Mouse (Mus musculus) neural tube, embryonic 15.5 days (tissue): Measurements from ENCODE around the gene Afdn. TPM values are rescaled to one million over a fixed set of nuclear protein-coding genes. Genes with fewer than 3 reads are reported as not detected.
A peak's percentile ranks its signal among the peaks of the same experiment; 100 is the strongest.
"Not testable (repeated sequence)": the region's sequence is repeated elsewhere in the genome, so short reads cannot be mapped to it uniquely, and the experiment has no call there.

Experiments used
- ATAC-seq: fragments of 200-750 bp; cut with Nextera tagmentation; 2 replicates; pipeline ENCODE4 v1.8.0; 2017; ENCODE audit warnings: mild to moderate bottlenecking, moderate TSS enrichment, moderate library complexity; ENCODE audit not compliant: low FRiP score
- H3K27ac ChIP-seq: fragments of 300-500 bp; sonication (generic); replicated peaks from 2 replicates; pipeline ENCODE4 v1.5.1; 2015; ENCODE audit warnings: mild to moderate bottlenecking, inconsistent platforms
- H3K27me3 ChIP-seq: fragments of 300-500 bp; sonication (generic); replicated peaks from 2 replicates; pipeline ENCODE4 v1.6.1; 2015; ENCODE audit warnings: inconsistent platforms
- H3K36me3 ChIP-seq: fragments of 300-500 bp; sonication (generic); 2 replicates; pipeline ENCODE4 v1.6.1; 2015; ENCODE audit warnings: inconsistent platforms
- H3K4me1 ChIP-seq: fragments of 300-500 bp; sonication (generic); 2 replicates; pipeline ENCODE4 v1.6.1; 2015; ENCODE audit warnings: inconsistent platforms
- H3K4me2 ChIP-seq: fragments of 300-500 bp; sonication (generic); 2 replicates; pipeline ENCODE4 v1.6.1; 2015; ENCODE audit warnings: inconsistent platforms, mild to moderate bottlenecking, moderate library complexity
- H3K4me3 ChIP-seq: fragments of 300-500 bp; sonication (generic); replicated peaks from 2 replicates; pipeline ENCODE4 v1.5.1; 2015; ENCODE audit warnings: mild to moderate bottlenecking, inconsistent platforms
- H3K9ac ChIP-seq: fragments of 300-500 bp; sonication (generic); replicated peaks from 2 replicates; pipeline ENCODE4 v1.6.1; 2015; ENCODE audit warnings: mild to moderate bottlenecking, inconsistent platforms
- H3K9me3 ChIP-seq: fragments of 300-500 bp; sonication (generic); replicated peaks from 2 replicates; pipeline ENCODE4 v1.6.1; 2016; ENCODE audit warnings: inconsistent platforms
- WGBS: fragments of 180-500 bp; shearing (Covaris S2); methylation state at CpG from one replicate; pipeline ENCODE4 v1.1.7; 2015; ENCODE audit warnings: mixed read lengths; 5-methylcytosine and 5-hydroxymethylcytosine counted together
- polyA plus RNA-seq: library from polyadenylated mRNA; unstranded; fragments of >200 nt; fragmentation: Nextera tagmentation; extraction: Ambion mirVana; gene quantifications from 2 replicates; pipeline ENCODE4 v1.2.1, GENCODE M21; 2015

Afdn gene
- polyA plus RNA-seq, 1 experiment from 2014 or later = 124 TPM

DNA sequence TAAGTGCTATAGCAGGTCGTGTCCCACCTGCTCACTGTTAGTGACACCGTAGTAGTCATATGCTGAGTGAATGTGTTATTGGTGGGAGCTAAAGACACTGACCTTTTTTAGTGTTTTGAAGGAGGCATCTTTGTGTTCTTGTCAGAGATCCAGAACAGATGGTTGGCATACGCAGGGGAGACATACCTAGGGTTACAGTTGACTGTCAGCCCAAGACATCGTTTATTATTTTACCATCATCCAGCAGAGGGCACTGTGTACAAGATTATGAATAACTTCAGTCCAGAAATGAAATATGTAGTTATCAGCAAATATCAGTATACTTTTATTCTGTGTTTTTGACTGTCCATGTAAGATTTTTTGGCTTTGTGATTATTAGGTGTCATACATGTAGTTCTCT is 75.5 kb downstream of the Afdn start:
- Histone ChIP-seq H3K27me3 (no peaks in the 10 kb centered on the region), H3K4me2 (no peak overlapping the region), H3K4me1 (no peaks in the 10 kb centered on the region), H3K36me3 (peaks cover 28% of the 10 kb centered on the region), H3K9me3 (no peaks in the 10 kb centered on the region), H3K27ac (no peak overlapping the region), H3K9ac (no peak overlapping the region), H3K4me3 (no peak overlapping the region)
- 0 out of 2 replicates have a peak, but pooled peaks have one; percentile 28 for ATAC-seq
- 82% methylated on average over 4 of the region's 4 CpGs for WGBS

DNA sequence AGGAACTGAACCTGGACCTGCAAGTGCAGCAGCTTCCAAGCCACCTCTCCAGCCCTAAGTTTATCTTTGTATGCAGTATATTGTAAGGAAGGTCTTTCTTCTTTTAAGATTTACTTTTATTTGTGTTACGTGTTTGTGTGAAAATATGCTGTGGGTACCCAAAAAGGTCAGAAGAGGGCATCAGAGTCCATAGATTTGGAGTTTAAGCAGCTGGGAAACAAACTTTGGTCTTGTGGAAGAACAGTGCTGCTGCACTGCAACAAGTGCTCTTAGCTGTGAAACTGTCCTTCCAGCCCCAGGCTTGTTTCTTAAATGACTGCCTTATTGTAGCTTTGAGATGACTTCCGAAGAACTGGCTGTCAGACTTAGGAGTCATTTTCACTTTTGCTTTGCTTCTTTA is 89.8 kb downstream of the Afdn start:
- H3K4me1 ChIP-seq = no peaks in the 10 kb centered on the region
- H3K4me3 ChIP-seq = no peak overlapping the region
- peaks cover 54% of the 10 kb centered on the region for H3K36me3 ChIP-seq
- ATAC-seq = no peak
- H3K27ac ChIP-seq = no peak overlapping the region
- no peaks in the 10 kb centered on the region for H3K9me3 ChIP-seq
- H3K9ac ChIP-seq = no peak overlapping the region
- no peak overlapping the region for H3K4me2 ChIP-seq
- WGBS = 94% methylated on average over 2 of the region's 2 CpGs
- H3K27me3 ChIP-seq = no peaks in the 10 kb centered on the region

DNA sequence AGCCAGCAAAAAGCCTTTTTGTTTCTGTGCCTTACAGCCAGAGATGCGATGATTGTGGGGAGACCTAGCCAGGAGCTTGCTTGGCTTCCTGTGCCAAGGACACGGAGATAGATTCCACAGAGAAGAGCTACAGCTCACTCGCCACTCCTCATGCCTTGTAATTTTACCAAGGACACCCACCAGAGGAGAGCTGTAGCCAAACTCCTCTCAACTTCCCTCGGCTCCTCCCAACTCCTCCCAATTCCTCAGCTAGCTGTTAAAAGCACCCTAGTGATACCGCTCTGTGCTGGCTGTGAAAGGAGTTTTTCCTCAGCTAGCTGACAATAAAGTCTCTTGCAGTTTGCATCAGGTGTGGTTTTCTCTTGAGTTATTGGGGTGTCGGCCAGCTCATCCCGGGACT is 93.5 kb downstream of the Afdn start:
- 0 out of 2 replicates have a peak overlapping the region, but pooled peaks have one; percentile 18 for H3K27ac ChIP-seq
- 74% methylated on average over 7 of the region's 7 CpGs for WGBS
- not testable (repeated sequence) for H3K9ac ChIP-seq, H3K9me3 ChIP-seq, ATAC-seq, H3K4me3 ChIP-seq, H3K4me2 ChIP-seq, H3K27me3 ChIP-seq, H3K4me1 ChIP-seq
- H3K36me3 ChIP-seq = peaks cover 63% of the 10 kb centered on the region

DNA sequence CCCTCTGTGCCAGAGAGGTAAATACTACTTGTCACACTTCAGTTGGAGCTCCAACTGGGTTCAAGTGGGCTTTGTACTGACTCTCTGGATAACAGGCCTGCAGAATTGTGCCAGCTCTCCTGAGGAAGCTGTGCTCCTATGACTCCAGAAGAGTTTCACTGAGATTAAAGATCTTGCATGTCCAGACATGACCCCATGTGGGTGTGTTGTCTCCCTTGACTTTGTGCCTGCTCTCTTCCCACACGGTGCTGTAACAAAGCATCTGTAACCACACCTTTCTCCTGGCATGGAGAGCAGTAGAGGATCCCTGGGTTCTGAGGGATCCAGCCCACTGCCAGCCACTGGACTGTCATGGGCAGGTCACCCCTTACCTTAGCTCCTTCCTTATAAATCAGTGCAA is 95.1 kb downstream of the Afdn start:
- Histone ChIP-seq H3K4me2 (no peak overlapping the region), H3K27me3 (no peaks in the 10 kb centered on the region), H3K9ac (no peak overlapping the region), H3K9me3 (no peaks in the 10 kb centered on the region), H3K27ac (no peak overlapping the region), H3K4me1 (no peaks in the 10 kb centered on the region), H3K36me3 (peaks cover 64% of the 10 kb centered on the region), H3K4me3 (no peak overlapping the region)
- WGBS = 89% methylated on average over 1 of the region's 1 CpGs
- ATAC-seq = no peak

DNA sequence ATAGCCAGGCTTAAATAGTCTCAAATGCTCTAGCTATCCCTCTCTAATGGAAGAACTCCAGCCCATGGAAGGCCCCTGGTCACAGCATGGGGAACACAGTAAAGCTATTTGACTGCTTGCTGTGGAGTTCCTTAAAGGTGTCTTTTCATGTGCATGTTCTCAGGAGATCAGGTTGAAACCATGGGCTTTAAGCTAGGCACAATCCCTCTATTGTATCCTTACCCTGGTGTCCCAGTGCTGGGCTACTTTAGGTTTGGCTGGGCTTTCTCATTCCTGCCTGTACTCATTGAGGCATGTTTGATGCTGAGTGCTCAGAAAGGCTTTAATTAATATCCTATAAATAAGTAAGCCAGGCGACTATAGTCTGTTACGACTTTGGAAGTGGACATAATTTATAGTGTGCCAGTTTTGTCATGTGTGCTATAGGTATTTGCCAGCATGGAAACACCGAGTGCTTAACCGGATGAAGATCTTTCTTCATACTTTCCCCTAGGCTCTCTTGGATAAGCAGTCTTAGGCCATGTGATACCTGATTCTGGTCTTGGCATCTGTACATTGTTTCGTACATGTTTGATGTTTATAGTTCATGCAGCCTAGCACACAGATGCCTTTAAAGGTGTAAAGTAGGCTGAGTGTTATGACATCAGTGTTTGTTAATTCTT is 96.2 kb downstream of the Afdn start:
- no peaks in the 10 kb centered on the region for H3K9me3 ChIP-seq
- no peak overlapping the region for H3K4me3 ChIP-seq
- H3K27me3 ChIP-seq = no peaks in the 10 kb centered on the region
- no peaks in the 10 kb centered on the region for H3K4me1 ChIP-seq
- H3K27ac ChIP-seq = no peak overlapping the region
- no peak overlapping the region for H3K4me2 ChIP-seq
- no peak for ATAC-seq
- H3K36me3 ChIP-seq = peaks cover 64% of the 10 kb centered on the region
- 83% methylated on average over 5 of the region's 5 CpGs for whole genome bisulfite sequencing
- H3K9ac ChIP-seq = no peak overlapping the region

DNA sequence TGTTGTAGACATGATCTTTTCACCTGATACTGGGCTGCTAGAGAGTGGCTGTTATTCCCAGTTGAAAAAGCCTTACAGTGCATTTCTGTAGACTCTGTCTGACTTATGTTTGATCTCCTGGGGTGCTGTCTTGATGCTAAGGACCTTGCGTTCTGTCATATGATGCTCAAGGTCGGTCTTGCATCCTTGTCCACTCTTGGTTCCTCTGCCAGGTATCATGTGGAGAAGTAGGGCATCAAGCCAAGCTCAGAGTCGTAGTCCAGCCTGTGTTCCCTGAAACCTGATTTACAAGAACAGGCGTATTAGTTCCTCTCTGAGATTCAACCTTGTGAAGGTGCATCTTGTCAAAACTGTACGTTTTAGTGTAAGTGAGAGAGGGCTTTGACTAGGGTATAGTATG is 105.0 kb downstream of the Afdn start:
- H3K9ac ChIP-seq = no peak overlapping the region
- ATAC-seq = no peak
- no peak overlapping the region for H3K27ac ChIP-seq
- H3K9me3 ChIP-seq = no peaks in the 10 kb centered on the region
- H3K4me3 ChIP-seq = no peak overlapping the region
- peaks cover 44% of the 10 kb centered on the region for H3K36me3 ChIP-seq
- H3K27me3 ChIP-seq = no peaks in the 10 kb centered on the region
- no peaks in the 10 kb centered on the region for H3K4me1 ChIP-seq
- no peak overlapping the region for H3K4me2 ChIP-seq
- 88% methylated on average over 5 of the region's 5 CpGs for WGBS

DNA sequence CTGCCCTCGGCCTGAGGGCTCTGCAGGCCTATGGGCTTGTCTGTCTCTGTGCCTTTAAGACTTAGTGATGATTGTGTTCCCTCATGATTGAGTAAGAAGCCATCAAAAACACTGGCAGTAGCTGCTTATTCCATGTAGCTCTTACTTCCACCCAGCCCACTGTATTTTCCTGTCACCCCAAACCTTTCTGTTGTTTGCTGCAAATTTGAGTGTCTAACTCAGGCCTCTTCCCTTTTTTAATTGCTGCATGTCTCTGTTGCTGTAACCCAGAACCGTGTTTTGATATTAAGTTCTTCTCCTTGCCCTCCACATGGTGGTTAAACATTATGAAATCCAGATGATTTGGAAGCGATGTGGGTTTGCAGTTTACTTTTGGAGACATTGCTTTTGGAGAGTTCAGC is 106.6 kb downstream of the Afdn start:
- H3K9ac ChIP-seq = no peak overlapping the region
- H3K9me3 ChIP-seq = no peaks in the 10 kb centered on the region
- no peak overlapping the region for H3K4me2 ChIP-seq
- 91% methylated on average over 3 of the region's 3 CpGs for WGBS
- no peaks in the 10 kb centered on the region for H3K4me1 ChIP-seq
- no peak for ATAC-seq
- no peak overlapping the region for H3K4me3 ChIP-seq
- H3K36me3 ChIP-seq = peaks cover 39% of the 10 kb centered on the region
- H3K27ac ChIP-seq = no peak overlapping the region
- H3K27me3 ChIP-seq = no peaks in the 10 kb centered on the region

DNA sequence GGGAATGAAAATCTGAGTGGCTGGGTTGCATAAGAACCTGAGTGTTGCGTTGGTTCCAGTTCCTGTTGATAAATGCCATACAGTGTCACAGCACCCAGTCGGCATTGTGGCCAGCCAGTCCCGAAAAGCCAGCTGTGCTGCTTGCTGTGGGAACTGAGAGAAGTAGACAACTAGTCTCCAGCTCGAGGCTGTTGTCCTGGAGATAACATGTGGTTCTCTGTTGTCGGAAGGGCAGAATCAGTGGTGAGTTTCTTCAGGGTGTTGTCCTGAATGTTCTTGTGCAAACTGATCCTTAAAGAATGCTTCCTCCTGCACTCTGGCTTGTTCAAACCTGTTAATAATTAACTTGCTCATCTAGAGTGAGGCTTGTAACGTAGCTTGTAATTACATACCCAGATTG is 107.1 kb downstream of the Afdn start:
- no peak for ATAC-seq
- Histone ChIP-seq H3K27me3 (no peaks in the 10 kb centered on the region), H3K4me3 (no peak overlapping the region), H3K9me3 (0 out of 2 replicates have a peak, but pooled peaks cover 1% of the 10 kb centered on the region), H3K36me3 (peaks cover 37% of the 10 kb centered on the region), H3K4me2 (no peak overlapping the region), H3K9ac (no peak overlapping the region), H3K4me1 (no peaks in the 10 kb centered on the region), H3K27ac (no peak overlapping the region)
- 31% methylated on average over 6 of the region's 6 CpGs for WGBS

DNA sequence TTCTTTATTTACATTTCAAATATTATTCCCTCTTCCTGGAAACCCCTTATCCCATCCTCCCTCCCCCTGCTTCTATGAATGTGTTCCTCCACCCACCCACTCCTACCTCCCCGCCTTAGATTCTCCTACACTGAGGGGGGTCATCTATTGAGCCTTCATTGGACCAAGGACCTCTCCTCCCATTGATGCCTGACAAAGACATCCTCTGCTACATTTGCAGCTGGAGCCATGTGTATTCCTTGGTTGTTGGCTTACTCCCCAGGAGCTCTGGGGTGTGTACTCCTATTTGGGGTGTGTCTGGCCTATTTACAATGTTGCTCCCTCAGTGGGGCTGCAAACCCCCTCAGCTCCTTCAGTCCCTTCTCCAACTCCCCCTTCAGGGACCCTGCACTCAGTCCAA is 109.9 kb downstream of the Afdn start:
- H3K4me1 ChIP-seq = no peaks in the 10 kb centered on the region
- 88% methylated on average over 1 of the region's 1 CpGs for WGBS

DNA sequence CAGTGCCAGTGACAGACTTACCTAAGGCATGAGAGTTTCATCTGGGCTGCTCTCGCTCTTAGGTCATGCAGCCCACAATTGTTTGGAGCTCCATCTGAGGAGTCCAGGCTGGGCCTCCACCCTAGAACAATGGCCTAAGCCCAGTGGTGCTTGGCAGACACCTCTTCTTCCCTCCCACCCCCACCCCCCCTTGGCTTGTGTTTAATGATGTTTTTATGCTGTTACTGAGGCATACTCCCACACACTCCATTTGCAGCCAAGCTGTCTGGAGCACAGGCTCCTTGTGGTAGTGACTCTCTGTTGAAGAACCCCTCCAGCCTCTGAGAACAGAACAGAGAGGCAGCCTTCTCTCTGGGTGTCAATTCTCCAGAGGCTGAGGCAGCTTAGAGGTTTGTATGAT is 113.9 kb downstream of the Afdn start:
- 80% methylated on average over 1 of the region's 1 CpGs for WGBS
- ATAC-seq = no peak
- peaks cover 17% of the 10 kb centered on the region for H3K36me3 ChIP-seq

More for the DNA sequence above, 109.9 kb downstream of the Afdn start:
- ATAC-seq = no peak
- Histone ChIP-seq H3K9me3 (0 out of 2 replicates have a peak, but pooled peaks cover 3% of the 10 kb centered on the region), H3K27me3 (no peaks in the 10 kb centered on the region), H3K4me3 (no peak overlapping the region), H3K36me3 (peaks cover 24% of the 10 kb centered on the region), H3K4me2 (no peak overlapping the region), H3K9ac (no peak overlapping the region), H3K27ac (no peak overlapping the region)

DNA sequence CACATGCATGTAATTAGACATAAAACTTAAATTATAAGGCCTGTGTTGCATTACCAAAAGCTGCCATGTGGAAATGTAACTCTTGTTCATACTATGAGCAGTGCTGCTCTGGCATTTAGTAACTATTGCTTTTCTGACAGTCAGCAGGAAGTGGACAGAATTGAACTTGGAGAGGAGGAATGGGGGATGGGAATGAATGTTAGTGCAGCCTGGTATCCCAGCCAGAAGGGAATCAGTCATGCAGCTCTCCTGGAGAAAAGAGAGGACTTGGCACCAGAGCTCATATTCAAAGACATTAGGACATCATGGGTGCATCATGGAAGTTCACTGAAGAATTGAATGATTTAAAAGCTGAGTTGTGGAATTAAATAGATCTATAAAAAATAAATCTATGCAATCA is 117.1 kb downstream of the Afdn start:
- Histone ChIP-seq H3K27ac (no peak overlapping the region), H3K4me1 (no peaks in the 10 kb centered on the region), H3K9ac (no peak overlapping the region), H3K4me3 (no peak overlapping the region), H3K27me3 (no peaks in the 10 kb centered on the region), H3K9me3 (0 out of 2 replicates have a peak, but pooled peaks cover 2% of the 10 kb centered on the region), H3K4me2 (no peak overlapping the region), H3K36me3 (peaks cover 18% of the 10 kb centered on the region)
- no peak for ATAC-seq

More for the DNA sequence above, 113.9 kb downstream of the Afdn start:
- H3K27ac ChIP-seq = no peak overlapping the region
- no peak overlapping the region for H3K9ac ChIP-seq
- no peaks in the 10 kb centered on the region for H3K4me1 ChIP-seq
- H3K27me3 ChIP-seq = no peaks in the 10 kb centered on the region
- H3K4me2 ChIP-seq = no peak overlapping the region
- H3K9me3 ChIP-seq = 0 out of 2 replicates have a peak, but pooled peaks cover 3% of the 10 kb centered on the region
- H3K4me3 ChIP-seq = no peak overlapping the region

DNA sequence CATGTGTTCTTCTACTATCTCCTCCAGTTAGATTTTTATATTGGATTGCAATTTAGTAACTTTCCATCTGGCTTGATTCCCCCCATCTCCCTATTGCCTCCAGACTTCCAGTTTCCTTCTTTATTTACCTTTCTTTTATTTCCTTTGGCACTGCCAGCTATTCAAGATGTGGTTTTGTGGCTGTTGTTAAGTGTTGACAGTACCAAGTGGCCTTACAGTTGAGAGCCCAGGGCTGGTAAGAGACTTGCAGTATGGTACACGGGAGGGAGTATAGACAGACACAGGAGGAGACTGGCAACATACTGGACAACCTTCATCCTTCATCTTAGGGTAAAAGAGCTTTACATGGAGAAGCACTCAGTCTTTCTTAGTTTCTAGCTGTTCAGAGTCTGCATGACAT is 119.4 kb downstream of the Afdn start:
- ATAC-seq = no peak
- Histone ChIP-seq H3K4me1 (no peaks in the 10 kb centered on the region), H3K4me3 (no peak overlapping the region), H3K9me3 (no peaks in the 10 kb centered on the region), H3K9ac (no peak overlapping the region), H3K27me3 (no peaks in the 10 kb centered on the region), H3K27ac (no peak overlapping the region), H3K36me3 (peaks cover 30% of the 10 kb centered on the region), H3K4me2 (no peak overlapping the region)
- WGBS = 86% methylated on average over 1 of the region's 1 CpGs
